Mouse (Mus musculus) 416B (cell line): ENCODE measurements at regions not wholly inside any gene's neighbourhood (a gene's known extent, or its start where the extent isn't known, plus 50 kb on each side); places are given as distances from the start of the nearest gene placed in this dataset.

Source experiments
- DNase-seq: peaks from one replicate; pipeline ENCODE4 v3.0.0; 2011; ENCODE audit warnings: low read depth

GRCm38 (mm10) chr9:72217296-72218028, 57.2 kb upstream of the Zfp280d start:
- DNase-seq = no peak

- no peak for DNase-seq
These were observed 55.9 kb upstream of the Zfp280d start for GRCm38 (mm10) chr9:72218736-72219135.

GRCm38 (mm10) chr9:72219892-72220291, 54.8 kb upstream of the Zfp280d start:
- no peak for DNase-seq

GRCm38 (mm10) chr9:72221333-72221732, 53.3 kb upstream of the Zfp280d start:
- peak; percentile 25 for DNase-seq
